Mouse (Mus musculus): ENCODE data around the gene Adgb.

Gene Adgb

GRCm38 (mm10) chr10:10343930-10344329 is 128.2 kb downstream of the Adgb start:
- no peak for DNase-seq

GRCm38 (mm10) chr10:10325560-10325959 is 146.6 kb downstream of the Adgb start:
- no peak for DNase-seq

- no peak for DNase-seq
Observed at GRCm38 (mm10) chr10:10322961-10323360, 149.2 kb downstream of the Adgb start.

GRCm38 (mm10) chr10:10321119-10321781 is 150.9 kb downstream of the Adgb start:
- peak; percentile 34 to 36 for DNase-seq

GRCm38 (mm10) chr10:10320364-10321083 is 151.6 kb downstream of the Adgb start:
- DNase-seq, result no peak

- no peak for DNase-seq
Observed at GRCm38 (mm10) chr10:10318086-10318485, 154.0 kb downstream of the Adgb start.

GRCm38 (mm10) chr10:10315631-10316030 is 156.5 kb downstream of the Adgb start:
- DNase-seq, result no peak

GRCm38 (mm10) chr10:10314521-10314920 is 157.6 kb downstream of the Adgb start:
- DNase-seq, result no peak

- no peak for DNase-seq
Observed at GRCm38 (mm10) chr10:10309877-10310426, 162.2 kb downstream of the Adgb start.

GRCm38 (mm10) chr10:10309056-10309455 is 163.1 kb downstream of the Adgb start:
- no peak for DNase-seq

- no peak for DNase-seq
Observed at GRCm38 (mm10) chr10:10307384-10307783, 164.7 kb downstream of the Adgb start.

GRCm38 (mm10) chr10:10304370-10304769 is 167.8 kb downstream of the Adgb start:
- no peak for DNase-seq

- no peak for DNase-seq
Observed at GRCm38 (mm10) chr10:10301692-10302091, 170.4 kb downstream of the Adgb start.

GRCm38 (mm10) chr10:10300915-10301439 is 171.1 kb downstream of the Adgb start:
- peak in 1 of 2 experiments; percentile 5 for DNase-seq

GRCm38 (mm10) chr10:10299987-10300386 is 172.1 kb downstream of the Adgb start:
- no peak for DNase-seq

GRCm38 (mm10) chr10:10287221-10287867 is 184.8 kb downstream of the Adgb start:
- DNase-seq, result no peak

Data from B cell, adult 2 months (primary cell).